Mouse (Mus musculus): ENCODE data around the gene Camta1. TPM values are rescaled to one million over a fixed set of nuclear protein-coding genes. Genes with fewer than 3 reads are reported as not detected.

Gene Camta1
- total RNA-seq, 2 experiments from 2014 or later: 91.0 to 104 TPM

DNA sequence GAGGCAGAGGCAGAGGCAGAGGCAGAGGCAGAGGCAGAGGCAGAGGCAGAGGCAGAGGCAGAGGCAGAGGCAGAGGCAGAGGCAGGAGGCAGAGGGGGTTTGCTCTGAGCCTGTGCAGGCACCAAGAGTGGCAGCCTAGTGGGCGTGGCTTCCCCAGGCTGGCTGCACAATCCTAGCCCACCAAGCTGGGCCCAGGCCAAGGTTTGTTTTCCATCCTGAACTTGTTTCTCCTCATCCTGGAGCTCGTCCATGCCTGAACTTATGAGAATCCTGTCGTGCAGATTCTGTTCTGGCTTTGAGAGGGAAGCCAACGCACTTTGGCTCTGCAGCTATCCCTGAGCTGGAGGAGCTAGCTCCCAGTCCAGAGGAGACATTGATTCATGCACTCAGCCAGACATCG, 123.4 kb downstream of the Camta1 start:
- no peak for DNase-seq

DNA sequence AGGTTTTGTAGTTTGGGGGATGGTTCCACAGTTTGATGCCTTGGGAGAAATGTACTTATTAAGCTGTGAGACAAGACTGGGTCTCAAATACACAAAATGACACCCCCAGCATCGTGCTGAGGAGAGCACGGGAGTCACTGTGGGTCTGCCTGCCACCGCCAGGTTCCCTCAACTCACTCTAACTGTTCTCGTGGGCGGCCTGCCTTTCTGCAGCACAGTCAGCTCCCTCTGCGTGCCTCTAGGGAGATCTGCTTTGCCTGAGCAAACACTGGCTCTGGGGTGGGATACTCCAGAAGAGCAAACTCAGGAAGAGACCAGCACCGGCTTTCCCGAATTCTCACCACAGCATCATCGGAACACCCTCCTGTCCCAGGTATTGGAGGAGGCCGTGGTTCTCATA, 129.0 kb downstream of the Camta1 start:
- no peak for DNase-seq

DNA sequence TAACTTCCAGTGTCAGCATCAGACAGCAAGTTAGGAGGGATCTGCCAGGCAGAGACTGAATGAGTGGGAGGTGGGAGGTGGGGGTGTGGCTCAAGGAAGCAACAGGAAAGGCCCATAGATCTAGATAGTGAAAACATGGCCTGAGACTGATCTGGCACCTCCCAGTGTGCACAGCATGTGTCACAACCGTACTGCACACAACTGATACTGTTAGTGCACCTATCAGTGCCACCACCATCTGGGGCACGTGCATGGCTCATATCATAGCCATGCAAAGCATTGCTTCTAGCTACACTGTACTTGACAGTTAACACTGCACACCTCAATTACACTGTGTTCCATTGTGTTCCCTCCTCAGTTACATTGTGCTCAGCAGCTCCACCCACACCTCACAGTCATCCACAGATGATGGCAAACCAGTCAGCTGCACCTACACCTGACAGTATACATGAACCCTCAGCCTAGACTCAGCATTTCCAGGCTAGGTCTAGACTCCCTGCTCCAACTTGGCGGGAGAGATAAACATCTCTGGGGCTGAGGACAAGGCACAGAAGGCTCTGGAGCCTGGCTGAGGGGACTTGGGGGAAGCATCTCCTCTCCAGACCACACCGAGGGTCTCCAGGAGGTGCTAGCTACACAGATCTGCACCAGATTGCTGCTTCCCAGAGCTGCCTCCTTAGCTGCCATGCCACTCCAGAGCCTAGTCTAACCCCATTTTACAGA, 131.5 kb downstream of the Camta1 start:
- DNase-seq: no peak

DNA sequence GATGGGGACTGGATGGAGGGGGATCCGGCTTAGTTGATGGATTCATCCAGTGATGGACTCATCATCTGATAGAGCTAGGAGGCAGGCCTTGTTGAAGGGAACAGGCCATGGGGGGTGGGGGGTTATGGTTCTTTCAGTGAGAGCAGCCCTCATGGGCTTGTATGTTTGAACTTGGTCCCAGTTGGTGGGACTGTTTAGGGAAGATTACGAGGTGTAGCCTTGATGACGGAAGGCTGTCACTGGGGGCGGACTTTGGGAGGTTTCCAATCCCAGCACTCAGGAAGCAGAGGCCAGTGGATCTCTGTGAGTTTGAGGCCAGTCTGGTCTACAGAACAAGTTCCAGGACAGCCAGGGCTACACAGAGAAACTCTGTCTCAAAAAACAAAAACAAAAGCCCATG, 132.6 kb downstream of the Camta1 start:
- DNase-seq: no peak

DNA sequence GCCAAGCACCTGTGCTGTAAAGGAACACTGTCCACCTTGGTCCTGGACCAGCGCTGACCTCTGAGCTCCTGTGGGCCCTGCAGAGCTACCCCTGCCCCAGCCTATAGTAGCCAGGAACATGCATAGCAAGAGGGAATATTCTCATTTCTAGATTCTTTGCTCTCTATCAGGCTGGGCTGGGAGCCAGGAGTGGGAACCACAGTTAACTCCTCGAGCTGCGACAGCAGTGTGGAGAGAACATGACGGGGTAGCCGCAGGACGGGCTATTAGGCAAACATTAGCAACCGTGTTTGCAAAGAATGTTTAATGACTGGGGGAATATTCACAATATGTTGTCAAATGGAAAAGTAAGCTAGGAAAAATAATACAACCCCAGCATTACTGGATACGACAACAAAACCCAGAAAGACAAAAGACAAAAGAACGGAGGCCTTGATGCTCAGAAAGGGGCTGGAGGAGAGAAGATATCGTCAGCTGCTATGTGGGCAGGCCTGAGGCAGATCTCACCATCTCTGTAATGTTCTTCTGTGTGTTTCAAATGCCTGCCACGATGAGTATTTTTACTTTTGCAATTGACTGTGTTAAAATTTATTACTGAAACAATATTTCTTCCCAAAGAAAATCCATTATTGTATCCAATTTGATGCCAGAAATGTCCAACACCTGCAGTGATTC, 133.1 kb downstream of the Camta1 start:
- DNase-seq: no peak

DNA sequence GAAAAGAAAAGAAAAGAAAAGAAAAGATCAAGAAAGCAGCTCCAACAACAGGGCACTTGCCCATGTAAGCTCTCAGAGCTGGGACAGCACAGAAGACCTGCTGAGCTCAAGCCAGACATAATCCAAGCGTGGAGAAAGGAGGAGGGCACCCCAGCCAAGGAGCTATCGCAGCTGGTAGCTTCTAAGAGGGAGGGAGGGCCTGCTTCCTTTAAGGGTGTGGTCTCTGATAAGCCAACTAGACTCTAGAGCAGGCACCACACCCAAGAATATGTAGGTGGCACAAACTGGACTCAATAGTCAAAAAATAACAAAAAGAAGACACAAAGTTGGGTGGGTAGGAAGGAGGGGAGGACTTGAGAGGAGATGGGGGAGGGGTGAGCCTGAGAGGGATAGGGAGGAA, 135.3 kb downstream of the Camta1 start:
- no peak for DNase-seq

DNA sequence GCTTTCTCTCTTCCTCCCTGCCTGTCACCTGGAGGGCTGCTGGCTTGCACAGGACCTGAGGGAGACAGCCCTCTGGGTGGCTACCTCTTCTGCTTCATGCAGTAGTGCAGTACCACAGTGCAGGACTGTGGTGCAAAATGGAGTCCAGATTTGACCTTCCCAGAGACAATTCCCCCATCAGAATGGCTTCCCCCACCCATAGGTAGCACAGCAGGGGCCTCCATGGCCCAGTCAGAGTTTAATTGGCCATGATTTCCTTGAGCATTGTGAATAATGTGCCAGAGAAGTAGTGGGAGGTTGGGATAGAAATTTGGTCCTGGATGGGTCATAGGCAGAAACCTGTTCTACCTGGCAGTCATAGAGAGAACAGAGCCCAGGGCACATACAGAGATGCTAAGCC, 136.8 kb downstream of the Camta1 start:
- no peak for DNase-seq

DNA sequence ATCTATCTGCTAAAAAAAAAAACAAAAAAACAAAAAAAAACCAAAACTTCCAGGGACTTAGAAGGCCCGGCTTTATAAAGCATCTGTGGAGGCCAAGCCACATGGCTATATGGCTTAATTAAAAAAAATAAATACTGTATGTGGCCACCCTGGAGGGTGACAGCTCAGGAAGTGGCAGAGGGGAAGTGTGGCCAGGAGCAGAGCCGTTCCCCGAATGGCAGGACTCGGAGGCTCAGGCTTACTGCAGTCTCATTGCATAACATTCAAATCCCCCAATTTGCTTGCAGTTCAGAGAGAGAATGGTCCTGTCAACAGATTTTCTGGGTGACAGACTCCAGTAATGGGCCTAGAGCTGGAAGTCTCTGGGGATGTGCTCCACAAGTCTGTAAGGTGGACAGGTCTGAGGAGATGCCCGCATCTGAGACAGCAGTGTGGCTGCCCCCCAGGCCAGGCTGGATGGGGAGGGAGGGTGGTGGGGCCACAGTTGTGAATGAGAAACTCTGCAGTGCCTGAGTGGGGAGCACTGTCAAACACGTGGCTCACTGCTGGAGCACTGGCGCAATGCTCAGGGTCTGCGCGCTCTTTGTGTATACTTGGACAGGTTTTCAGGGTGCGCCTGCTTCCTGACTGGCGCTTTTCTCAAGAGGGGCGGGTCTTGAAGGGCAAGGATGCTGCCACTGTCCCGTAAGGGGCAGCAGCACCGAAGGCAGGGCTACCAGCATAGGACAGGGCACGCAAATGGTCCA, 140.8 kb downstream of the Camta1 start:
- no peak for DNase-seq

DNA sequence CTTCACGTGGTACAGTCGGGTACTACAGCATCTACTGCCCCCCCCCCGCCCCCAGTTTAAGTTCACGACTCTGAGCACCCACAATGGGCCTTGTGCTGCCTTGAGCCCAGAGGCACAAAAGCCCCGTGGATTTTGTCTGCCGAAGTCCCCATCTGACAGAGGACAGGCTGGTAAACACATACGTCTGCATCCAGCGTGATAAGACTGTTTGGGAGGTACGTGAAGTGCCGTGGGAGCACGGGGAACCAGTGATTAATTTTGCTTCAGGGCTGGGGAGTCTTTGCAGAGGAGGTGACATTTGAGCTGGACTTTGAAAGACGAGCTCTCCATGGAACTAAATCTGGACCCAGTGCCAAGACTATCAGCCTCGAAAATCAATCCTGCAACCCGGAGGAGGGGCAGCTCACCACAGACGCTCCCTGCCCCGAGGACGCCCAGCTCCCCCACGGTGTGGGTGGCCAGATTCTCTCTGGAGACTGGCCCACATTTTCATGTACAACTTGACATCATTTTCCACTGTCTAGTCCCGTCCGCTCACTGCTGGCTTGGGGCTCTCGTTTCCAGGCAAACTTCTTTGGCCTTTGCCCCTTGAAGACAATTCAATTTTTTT, 142.7 kb downstream of the Camta1 start:
- DNase-seq: peak; percentile 25

DNA sequence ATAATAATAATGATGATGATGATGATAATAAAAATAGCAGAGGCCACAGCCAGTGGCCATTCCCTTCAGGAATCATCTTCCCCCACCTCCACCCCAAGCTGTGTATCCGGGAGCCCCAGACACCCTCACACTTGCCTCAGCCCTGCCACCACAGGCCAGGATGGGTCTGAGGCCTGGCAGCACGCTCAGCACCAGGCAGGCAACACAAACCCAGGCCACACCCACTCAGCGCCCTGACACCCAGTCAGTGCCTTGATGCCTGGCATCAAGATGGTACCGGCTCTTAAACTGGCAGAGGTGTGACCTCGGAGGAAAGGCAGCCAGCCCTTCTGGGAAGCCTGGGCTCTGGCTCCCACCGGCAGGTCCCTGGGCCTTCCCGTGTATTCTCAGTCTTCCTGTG, 143.8 kb downstream of the Camta1 start:
- DNase-seq: peak; percentile 39

DNA sequence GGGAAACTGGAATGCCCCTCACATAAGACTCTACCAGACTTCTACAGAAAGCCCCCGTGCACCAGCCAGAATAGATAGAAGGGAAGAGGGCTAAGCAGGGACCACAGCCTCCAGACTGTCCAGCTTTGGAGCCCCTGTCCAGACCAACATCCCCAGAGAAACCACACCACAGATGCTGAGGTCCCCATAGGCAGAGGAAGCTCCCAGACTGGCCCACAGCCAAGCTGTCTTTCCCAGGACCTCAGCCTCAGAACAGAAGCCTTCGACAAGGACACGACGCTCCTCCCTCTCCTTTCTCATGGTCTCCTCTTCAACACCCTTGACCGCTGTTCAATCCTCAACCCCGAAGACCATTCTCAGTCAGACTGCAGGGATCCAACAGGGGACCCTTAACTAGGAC, 148.0 kb downstream of the Camta1 start:
- DNase-seq: no peak

DNA sequence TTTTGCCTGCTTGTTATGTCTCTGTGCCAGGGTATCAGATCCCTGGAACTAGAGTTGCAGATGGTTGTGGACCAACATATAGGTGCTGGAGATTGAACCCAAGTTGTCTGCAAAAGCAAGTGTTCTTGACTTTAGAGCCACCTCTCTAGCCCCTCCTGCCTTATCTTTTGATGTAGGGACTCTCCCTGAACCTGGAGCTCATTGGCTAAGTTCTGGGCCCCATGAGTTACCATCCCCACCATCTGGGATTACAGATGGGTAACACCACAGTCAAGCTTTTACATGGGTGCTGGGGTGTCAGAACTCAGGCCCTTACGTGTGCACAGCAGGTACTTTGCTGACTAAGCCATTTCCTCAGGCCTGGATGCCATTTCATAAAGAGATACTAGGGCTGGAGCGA, 150.3 kb downstream of the Camta1 start:
- no peak for DNase-seq

DNA sequence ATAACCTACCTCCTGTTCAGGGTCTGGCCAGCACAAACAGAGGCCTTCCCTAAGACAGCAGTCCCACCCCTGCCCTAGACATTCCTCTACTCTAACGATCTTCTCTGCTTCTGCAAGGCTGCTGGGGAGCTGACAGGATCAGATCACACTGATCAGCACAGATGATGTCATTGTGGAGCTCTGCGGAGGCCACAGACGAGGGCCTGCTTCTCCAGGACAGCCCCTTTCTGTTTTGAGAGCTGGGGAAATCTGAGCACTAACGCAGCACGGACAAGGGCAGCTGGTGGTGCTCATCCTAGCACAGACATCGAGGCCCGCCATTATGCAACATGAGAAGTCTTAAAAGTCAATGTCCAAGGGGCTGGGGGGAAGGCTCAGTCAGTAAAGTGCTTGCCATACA, 151.2 kb downstream of the Camta1 start:
- no peak for DNase-seq

DNA sequence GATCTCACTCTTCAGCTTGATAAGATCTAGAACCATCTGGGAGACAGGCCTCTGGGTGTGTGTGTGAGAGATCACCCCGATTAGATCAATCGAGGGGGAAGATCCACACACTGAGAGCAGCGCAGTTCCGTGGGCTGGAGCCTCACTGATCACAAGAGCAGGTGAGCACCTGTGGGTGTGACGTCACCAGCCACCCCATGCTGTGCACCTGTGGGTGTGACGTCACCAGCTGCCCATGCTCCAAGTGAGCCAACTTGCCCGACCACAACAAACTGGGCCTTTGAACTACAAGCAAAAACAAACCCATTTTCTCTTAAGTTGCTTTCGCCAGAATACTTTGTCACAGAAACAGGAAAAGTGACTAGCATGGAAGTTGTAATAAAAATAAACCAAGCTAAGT, 152.4 kb downstream of the Camta1 start:
- no peak for DNase-seq

DNA sequence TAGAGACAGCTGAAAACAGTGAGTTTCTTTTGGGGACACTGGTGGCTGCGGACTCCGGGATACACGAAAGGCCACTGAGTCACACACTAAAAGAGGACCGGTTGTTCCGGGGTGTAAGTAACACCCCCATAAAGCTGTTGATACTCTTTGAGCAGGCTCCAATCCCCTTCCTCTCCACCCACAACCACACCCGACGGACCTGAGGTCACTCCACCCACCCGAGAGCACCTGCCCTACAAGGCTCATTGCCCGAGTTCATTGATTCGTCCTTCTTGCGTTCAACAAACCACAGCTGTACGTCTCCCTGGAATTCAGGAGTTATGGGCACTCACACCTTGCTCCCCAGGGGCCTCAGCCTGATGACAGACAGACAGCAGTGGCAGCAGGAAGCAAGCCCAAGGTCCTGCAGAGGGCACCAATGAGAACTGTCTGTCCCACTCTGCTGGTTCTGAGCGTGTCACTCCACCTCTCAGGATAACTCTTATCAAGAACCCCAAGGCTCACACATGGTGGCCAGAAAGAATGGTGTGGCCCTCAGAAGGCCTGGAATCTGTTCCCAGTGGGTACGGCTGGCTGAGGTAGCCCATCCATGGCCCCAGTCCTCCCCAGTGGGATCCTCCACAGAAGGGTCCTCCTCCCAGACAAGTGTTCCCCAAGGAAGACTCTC, 158.5 kb downstream of the Camta1 start:
- DNase-seq: no peak

DNA sequence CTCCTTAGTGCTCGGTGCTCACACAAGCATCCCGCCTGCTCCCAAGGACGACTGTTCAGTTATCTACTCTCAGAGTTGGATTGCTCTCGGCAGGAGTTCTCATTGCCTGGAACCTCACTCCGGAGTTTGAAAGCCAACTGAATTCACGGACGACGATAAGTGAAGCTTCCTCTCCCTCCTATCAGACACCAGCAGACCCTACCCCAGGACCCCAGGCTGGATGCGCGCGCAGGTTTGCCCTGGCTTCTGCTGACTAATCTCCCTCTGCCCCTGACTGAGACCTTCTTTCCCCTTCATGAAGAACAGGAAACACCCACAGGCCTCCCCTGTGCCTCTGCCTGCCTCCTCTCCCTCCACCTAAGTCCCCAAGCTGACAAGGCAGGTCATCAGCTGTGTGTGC, 159.2 kb downstream of the Camta1 start:
- DNase-seq: no peak

DNA sequence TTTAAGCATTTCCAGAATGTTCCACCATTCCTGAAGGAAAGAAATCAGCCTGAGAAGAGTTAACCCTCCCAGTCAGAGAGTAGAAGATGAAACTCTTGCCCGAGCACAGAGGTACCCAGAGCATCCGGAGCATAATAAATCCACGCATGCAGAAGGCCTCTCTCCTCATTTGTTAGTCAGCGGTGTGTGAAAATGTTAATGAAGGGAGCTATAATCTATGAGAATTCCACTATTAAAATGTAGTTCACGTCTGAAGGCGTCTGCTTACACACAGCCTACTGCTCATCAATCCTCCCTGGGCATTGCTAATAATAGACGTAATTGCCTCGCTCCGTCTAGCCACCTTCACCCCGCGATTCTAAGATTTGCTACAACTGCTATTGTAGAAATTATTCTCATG, 165.7 kb downstream of the Camta1 start:
- no peak for DNase-seq

DNA sequence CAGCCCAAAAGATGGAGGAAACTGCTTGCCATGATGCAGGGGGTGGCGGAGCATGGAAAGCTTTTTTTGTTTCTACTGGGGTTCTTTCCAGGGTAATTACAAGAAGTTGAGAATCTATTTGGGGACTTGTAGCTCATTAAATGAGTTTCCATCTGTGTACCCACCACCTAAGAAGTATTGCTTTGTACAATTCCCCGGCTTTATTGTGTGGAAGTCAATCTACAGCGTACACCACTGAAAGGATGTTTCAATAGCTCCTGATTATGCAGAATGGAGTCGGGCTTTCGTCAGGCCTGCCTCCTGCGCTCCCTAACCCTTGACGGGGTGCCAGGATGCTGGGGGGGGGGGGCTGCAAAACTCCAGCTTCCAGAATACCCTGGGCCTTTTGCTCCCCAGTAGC, 167.1 kb downstream of the Camta1 start:
- no peak for DNase-seq

DNA sequence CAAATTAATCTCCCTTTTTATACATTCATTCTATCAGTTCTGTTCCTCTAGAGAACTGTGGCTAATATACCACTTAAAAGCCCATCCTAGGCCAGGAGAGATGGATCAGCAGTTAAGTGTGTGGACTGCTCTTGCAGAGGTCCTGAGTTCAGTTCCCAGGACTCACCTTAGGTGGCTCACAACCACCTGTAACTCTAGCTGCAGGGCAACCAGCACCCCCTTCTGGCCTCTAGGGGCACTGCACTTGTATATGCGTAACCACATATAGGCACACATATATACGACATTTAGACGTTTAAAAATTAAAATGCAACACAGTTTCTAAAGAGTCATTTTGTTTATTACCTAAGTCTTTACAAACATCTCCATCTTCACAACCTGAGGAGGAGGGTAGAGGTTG, 167.6 kb downstream of the Camta1 start:
- DNase-seq: no peak

DNA sequence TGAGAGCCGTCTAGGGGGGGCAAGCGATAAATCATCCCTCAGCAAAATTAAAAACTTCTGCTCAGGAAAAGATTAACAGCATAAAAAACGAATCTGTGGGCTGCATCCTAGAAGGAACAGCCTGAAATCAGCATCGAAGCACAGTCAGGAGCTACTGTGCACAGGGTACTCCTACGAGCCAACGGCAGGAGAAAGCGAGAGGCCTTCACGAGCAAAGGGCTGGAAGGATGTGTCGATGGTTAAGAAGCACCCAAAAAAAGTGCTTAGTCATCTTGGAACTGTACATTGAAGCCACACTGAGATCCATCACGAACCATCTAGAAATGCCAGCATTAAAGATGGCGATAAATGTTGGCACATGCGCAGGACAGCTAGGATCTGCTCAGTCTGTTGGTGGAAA, 171.6 kb downstream of the Camta1 start:
- no peak for DNase-seq

DNA sequence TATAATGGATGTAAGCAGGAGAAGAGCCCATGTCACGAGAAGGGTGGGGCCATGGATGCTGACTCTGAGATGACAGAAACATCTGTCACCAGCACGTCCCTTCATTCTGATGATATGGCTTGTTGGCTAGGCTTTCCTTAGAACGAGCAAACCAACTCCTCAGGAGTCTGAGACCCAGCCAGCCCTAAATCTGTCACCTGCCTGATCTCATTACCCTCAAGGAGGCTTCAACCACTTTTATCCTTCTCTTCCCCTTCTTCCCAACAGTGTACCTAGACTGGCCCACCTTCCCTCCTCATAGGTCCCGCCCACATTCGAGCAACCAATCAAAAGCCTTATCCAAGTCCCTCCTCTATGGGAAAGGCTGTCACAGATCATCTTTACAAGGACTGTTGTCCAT, 173.5 kb downstream of the Camta1 start:
- DNase-seq: no peak

DNA sequence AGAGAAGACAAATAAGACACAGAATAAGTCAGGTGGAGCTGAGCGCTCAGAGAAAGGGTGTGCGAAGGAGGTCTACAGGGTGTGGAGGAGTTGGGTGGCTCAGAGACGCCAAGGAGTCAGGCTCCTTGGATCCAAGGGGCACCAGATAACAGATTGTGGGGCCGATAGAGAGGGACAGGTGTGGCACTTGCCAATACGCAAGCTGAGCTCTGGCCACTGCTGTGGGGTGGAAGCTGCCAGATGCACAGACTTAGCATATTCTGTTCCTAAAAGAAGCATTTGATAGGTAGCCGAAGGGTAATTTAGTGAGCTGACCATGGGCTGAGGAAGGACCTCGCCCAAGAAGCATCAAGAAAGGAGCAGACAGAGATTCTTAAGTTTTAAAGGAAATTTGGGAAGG, 177.1 kb downstream of the Camta1 start:
- DNase-seq: no peak

All from gastrocnemius, postnatal 25 days (tissue).